Mouse (Mus musculus) retina, embryonic 14.5 days (tissue): Measurements from ENCODE around the gene Anp32a.
A peak's percentile ranks its signal among the peaks of the same experiment; 100 is the strongest.

Experiments
- DNase-seq: peaks from one replicate; pipeline ENCODE4 v3.0.0-alpha.2; 2015; ENCODE audit warnings: low spot score

The Anp32a gene

GRCm38 (mm10) chr9:62369172-62369571, 28.1 kb downstream of the Anp32a start:
- no peak for DNase-seq

GRCm38 (mm10) chr9:62370186-62370585, 29.1 kb downstream of the Anp32a start:
- no peak for DNase-seq

GRCm38 (mm10) chr9:62370648-62371280, 29.7 kb downstream of the Anp32a start:
- DNase-seq = no peak

- no peak for DNase-seq
Observed at GRCm38 (mm10) chr9:62371745-62372555, 30.9 kb downstream of the Anp32a start.

- DNase-seq = no peak
Observed at GRCm38 (mm10) chr9:62372556-62373221, 31.6 kb downstream of the Anp32a start.

- peak; percentile 74 for DNase-seq
Observed at GRCm38 (mm10) chr9:62373222-62374123, 32.4 kb downstream of the Anp32a start.

- DNase-seq = no peak
Observed at GRCm38 (mm10) chr9:62374276-62374675, 33.2 kb downstream of the Anp32a start.

GRCm38 (mm10) chr9:62377897-62378296, 36.8 kb downstream of the Anp32a start:
- no peak for DNase-seq

- no peak for DNase-seq
Observed at GRCm38 (mm10) chr9:62380351-62380750, 39.3 kb downstream of the Anp32a start.

- DNase-seq = no peak
Observed at GRCm38 (mm10) chr9:62381402-62381913, 40.4 kb downstream of the Anp32a start.

GRCm38 (mm10) chr9:62382519-62383084, 41.5 kb downstream of the Anp32a start:
- DNase-seq = no peak

- no peak for DNase-seq
Observed at GRCm38 (mm10) chr9:62385062-62385461, 44.0 kb downstream of the Anp32a start.

GRCm38 (mm10) chr9:62385727-62386518, 44.8 kb downstream of the Anp32a start:
- DNase-seq = no peak

GRCm38 (mm10) chr9:62389735-62390134, 48.6 kb downstream of the Anp32a start:
- DNase-seq = no peak

- no peak for DNase-seq
Observed at GRCm38 (mm10) chr9:62393531-62393930, 52.4 kb downstream of the Anp32a start.

GRCm38 (mm10) chr9:62394163-62394562, 53.1 kb downstream of the Anp32a start:
- no peak for DNase-seq

- DNase-seq = no peak
Observed at GRCm38 (mm10) chr9:62400531-62401170, 59.6 kb downstream of the Anp32a start.

- no peak for DNase-seq
Observed at GRCm38 (mm10) chr9:62401589-62401988, 60.5 kb downstream of the Anp32a start.

GRCm38 (mm10) chr9:62406423-62407013, 65.4 kb downstream of the Anp32a start:
- DNase-seq = no peak
